Mouse (Mus musculus) liver, embryonic 11.5 days (tissue): ENCODE results near the gene 1110002E22Rik. TPM values are rescaled to one million over a fixed set of nuclear protein-coding genes. Genes with fewer than 3 reads are reported as not detected.

Experiments
- ATAC-seq: fragments of 200-750 bp; cut with Nextera tagmentation; replicated peaks from 2 replicates; pipeline ENCODE4 v1.8.0; 2017; ENCODE audit warnings: moderate number of reproducible peaks, mild to moderate bottlenecking, moderate TSS enrichment, moderate library complexity; ENCODE audit not compliant: low FRiP score
- DNase-seq: peaks from one replicate; pipeline ENCODE4 v3.0.0-alpha.2; 2017; ENCODE audit warnings: low spot score
- H3K27ac ChIP-seq: fragments of 300-500 bp; sonication (generic); 2 replicates; pipeline ENCODE4 v1.5.1; 2014; ENCODE audit warnings: mild to moderate bottlenecking, low read depth, low read length, control low read depth
- H3K27me3 ChIP-seq: fragments of 300-500 bp; sonication (generic); replicated peaks from 2 replicates; pipeline ENCODE4 v1.6.1; 2014; ENCODE audit warnings: low read length, mixed read lengths; ENCODE audit not compliant: control insufficient read depth, insufficient read depth
- H3K36me3 ChIP-seq: fragments of 300-500 bp; sonication (generic); 2 replicates; pipeline ENCODE4 v1.6.1; 2014; ENCODE audit warnings: mild to moderate bottlenecking, low read length, moderate library complexity, mixed read lengths; ENCODE audit not compliant: control insufficient read depth, insufficient read depth
- H3K4me1 ChIP-seq: fragments of 300-500 bp; sonication (generic); replicated peaks from 2 replicates; pipeline ENCODE4 v1.6.1; 2014; ENCODE audit warnings: low read length, mixed read lengths; ENCODE audit not compliant: control insufficient read depth, insufficient read depth
- H3K4me2 ChIP-seq: fragments of 300-500 bp; sonication (generic); 2 replicates; pipeline ENCODE4 v1.6.1; 2014; ENCODE audit warnings: mild to moderate bottlenecking, control low read depth, moderate library complexity
- H3K4me3 ChIP-seq: fragments of 300-500 bp; sonication (generic); 2 replicates; pipeline ENCODE4 v1.5.1; 2014; ENCODE audit warnings: low read depth, low read length, control low read depth
- H3K9ac ChIP-seq: fragments of 300-500 bp; sonication (generic); 2 replicates; pipeline ENCODE4 v1.6.1; 2014; ENCODE audit warnings: low read depth, low read length, control low read depth
- H3K9me3 ChIP-seq: fragments of 300-500 bp; sonication (generic); 2 replicates; pipeline ENCODE4 v1.6.1; 2016; ENCODE audit warnings: low read length, inconsistent platforms, mixed read lengths; ENCODE audit not compliant: control insufficient read depth
- WGBS: fragments of 180-500 bp; shearing (Covaris S2); extraction: QIAGEN DNeasy Blood & Tissue Kit; methylation state at CpG from one replicate; pipeline ENCODE4 v1.1.7; 2014; 5-methylcytosine and 5-hydroxymethylcytosine counted together
- polyA plus RNA-seq: library from polyadenylated mRNA; unstranded; fragments of >200 nt; fragmentation: Nextera tagmentation; extraction: Ambion mirVana; gene quantifications from 2 replicates; pipeline ENCODE4 v1.2.1, GENCODE M21; 2014

1110002E22Rik gene
- polyA plus RNA-seq, 1 experiment from 2014 or later: 0.05 TPM

- Histone ChIP-seq H3K27me3 (no peaks in the 10 kb centered on the region), H3K9me3 (no peaks in the 10 kb centered on the region), H3K9ac (no peak overlapping the region), H3K27ac (no peak overlapping the region), H3K4me3 (no peak overlapping the region), H3K36me3 (no peaks in the 10 kb centered on the region), H3K4me2 (no peak overlapping the region), H3K4me1 (no peaks in the 10 kb centered on the region; the same call in 1 of the 2 replicates)
- ATAC-seq (no peak), DNase-seq (no peak)
- WGBS: 69% methylated on average over 4 of the region's 4 CpGs
These were observed 6.6 kb upstream of the 1110002E22Rik start for GRCm38 (mm10) chr3:138058226-138058625.

DNA sequence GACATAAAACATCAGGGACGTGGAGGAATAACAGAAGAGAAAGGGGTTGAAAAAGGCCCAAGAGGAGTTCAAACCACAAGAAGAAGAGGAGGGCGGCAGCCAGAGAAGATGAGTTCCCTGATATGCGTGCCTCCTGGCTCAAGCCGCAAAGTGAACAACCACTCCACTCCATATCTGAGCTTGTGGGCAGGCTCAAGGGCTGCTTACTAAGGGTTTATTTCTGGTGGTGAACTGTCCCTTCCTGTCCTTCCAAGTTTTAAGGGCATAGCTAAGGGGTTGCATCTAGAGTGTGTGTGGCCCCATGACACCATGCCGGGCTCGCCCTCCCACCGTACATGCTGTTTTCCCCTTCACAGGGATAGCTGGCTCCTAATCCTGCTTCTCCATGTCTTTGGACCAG, 4.4 kb upstream of the 1110002E22Rik start:
- no peaks in the 10 kb centered on the region for H3K36me3 ChIP-seq
- DNase-seq (no peak), ATAC-seq (peak; percentile 34)
- H3K4me1 ChIP-seq: no peaks in the 10 kb centered on the region; the same call in 1 of the 2 replicates
- H3K9ac ChIP-seq: no peak overlapping the region
- H3K4me2 ChIP-seq: no peak overlapping the region
- 61% methylated on average over 7 of the region's 7 CpGs for WGBS
- H3K9me3 ChIP-seq: no peaks in the 10 kb centered on the region
- no peak overlapping the region for H3K4me3 ChIP-seq
- H3K27me3 ChIP-seq: no peaks in the 10 kb centered on the region
- no peak overlapping the region for H3K27ac ChIP-seq

- H3K4me2 ChIP-seq: no peak overlapping the region
- no peak overlapping the region for H3K4me3 ChIP-seq
- H3K36me3 ChIP-seq: no peaks in the 10 kb centered on the region
- DNase-seq (no peak), ATAC-seq (no peak)
- no peak overlapping the region for H3K27ac ChIP-seq
- no peaks in the 10 kb centered on the region for H3K9me3 ChIP-seq
- H3K9ac ChIP-seq: no peak overlapping the region
- WGBS: 53% methylated on average over 9 of the region's 9 CpGs
- no peaks in the 10 kb centered on the region; the same call in 1 of the 2 replicates for H3K4me1 ChIP-seq
- no peaks in the 10 kb centered on the region for H3K27me3 ChIP-seq
These were observed 3.5 kb upstream of the 1110002E22Rik start for GRCm38 (mm10) chr3:138061205-138061911.

- Histone ChIP-seq H3K27ac (no peak overlapping the region), H3K4me2 (no peak overlapping the region), H3K4me3 (no peak overlapping the region), H3K36me3 (no peaks in the 10 kb centered on the region), H3K4me1 (no peaks in the 10 kb centered on the region; the same call in 1 of the 2 replicates), H3K27me3 (no peaks in the 10 kb centered on the region), H3K9me3 (no peaks in the 10 kb centered on the region), H3K9ac (no peak overlapping the region)
- DNase-seq (no peak), ATAC-seq (no peak)
- 78% methylated on average over 4 of the region's 4 CpGs for WGBS
These were observed 2.2 kb upstream of the 1110002E22Rik start for GRCm38 (mm10) chr3:138062673-138063072.

DNA sequence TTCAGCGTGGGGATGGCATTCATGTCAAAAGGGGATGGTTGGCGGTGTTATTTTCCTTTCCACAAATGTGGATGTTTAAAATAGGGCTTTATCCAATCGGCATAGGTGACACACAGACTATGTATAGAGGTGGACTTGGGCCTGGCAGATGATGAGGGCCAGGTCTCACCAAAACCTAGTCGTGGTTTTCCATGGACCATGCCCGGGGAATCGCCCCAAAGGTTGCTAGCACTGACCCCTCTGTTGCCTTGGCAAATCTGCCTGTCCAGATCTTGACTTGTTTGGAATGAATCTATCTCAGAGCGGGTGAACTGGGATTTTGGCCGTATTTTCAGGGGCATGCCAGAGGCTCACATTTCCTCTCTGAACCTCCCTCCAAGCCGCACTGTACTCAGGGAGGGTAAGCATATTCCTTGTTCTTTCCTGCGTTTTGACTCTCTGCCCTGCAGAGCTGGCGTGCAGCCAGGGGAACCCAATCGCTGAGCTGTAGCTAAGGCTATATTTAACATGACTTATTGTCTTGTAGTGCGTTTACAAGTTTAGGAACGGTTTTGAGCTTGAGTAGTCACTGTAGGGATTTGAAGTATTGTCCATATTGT, 1.0 kb upstream of the 1110002E22Rik start:
- Histone ChIP-seq H3K4me1 (no peaks in the 10 kb centered on the region; the same call in 1 of the 2 replicates), H3K4me2 (no peak overlapping the region), H3K27ac (no peak overlapping the region), H3K4me3 (no peak overlapping the region), H3K9me3 (no peaks in the 10 kb centered on the region), H3K36me3 (no peaks in the 10 kb centered on the region), H3K9ac (no peak overlapping the region), H3K27me3 (no peaks in the 10 kb centered on the region)
- no peak for DNase-seq
- WGBS: 74% methylated on average over 14 of the region's 14 CpGs
- ATAC-seq: no peak

DNA sequence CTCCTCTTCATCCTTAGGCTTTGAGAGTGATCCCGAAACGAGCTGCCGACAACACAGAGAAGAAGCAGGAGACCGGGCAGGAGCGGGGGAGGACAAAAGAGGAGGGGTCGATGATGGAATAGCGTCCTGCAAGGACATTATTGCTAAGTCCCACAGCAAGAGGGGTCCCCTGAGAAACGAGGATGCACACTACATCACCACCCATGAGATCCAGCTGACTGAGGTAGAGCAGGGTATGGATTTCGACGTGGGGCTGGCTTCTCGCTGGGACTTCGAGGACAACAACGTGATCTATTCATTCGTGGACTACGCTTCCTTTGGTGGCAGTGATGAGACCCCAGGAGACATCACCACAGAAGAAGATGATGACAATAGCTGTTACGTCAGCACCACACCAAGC, 1.1 kb downstream of the 1110002E22Rik start:
- Histone ChIP-seq H3K4me1 (no peaks in the 10 kb centered on the region; the same call in 1 of the 2 replicates), H3K4me2 (no peak overlapping the region), H3K36me3 (no peaks in the 10 kb centered on the region), H3K9ac (no peak overlapping the region), H3K27me3 (no peaks in the 10 kb centered on the region), H3K9me3 (no peaks in the 10 kb centered on the region), H3K27ac (no peak overlapping the region), H3K4me3 (no peak overlapping the region)
- ATAC-seq: no peak
- no peak for DNase-seq
- 84% methylated on average over 16 of the region's 16 CpGs for WGBS

DNA sequence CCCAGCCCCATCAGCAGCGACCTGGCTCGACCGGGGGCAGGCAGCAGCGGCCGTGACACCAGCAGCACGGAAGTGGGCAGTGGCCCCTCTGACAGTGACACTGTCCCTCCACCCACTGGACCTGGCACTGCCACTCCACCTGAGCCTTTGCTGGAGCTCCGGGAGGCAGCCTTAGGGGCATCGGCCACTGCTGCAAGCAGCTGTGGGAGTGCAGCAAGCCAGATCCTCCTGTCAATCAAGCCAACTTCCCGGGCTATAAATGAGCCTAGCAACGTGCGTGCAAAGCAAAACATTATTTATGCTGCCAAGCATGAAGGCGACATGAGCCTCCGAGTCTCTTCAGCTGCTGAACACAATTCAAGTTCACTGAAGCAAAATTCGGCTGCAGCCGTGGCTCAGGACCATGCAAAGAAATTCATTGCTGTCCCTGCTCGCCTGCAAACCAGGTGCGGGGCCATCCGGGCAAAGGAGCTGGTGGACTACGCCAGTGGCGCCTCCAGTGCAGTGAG, 1.6 kb downstream of the 1110002E22Rik start:
- ATAC-seq (no peak), DNase-seq (no peak)
- Histone ChIP-seq H3K36me3 (no peaks in the 10 kb centered on the region), H3K4me1 (no peaks in the 10 kb centered on the region; the same call in 1 of the 2 replicates), H3K27ac (no peak overlapping the region), H3K4me2 (no peak overlapping the region), H3K27me3 (no peaks in the 10 kb centered on the region), H3K4me3 (no peak overlapping the region), H3K9me3 (no peaks in the 10 kb centered on the region), H3K9ac (no peak overlapping the region)
- WGBS: 86% methylated on average over 20 of the region's 20 CpGs

DNA sequence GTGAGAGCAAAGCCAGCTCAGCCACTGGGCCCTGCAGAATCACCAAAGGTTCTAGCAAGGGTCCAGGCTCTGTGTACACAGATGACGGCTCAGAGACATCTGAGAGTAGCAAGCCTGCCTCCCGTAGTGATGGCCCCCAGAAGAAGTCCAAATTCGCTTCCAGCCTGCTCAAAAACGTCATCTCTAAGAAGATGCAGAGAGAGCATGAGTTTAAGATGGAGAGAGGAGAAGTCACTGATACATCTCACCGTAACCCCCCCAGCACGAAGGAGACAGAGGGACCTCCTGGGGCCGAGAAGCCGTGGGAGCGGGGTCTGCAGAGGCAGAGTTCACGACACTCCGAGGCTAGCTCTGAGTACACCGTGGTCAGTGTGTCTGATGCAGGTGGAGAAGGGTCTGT, 2.4 kb downstream of the 1110002E22Rik start, which contains the start of gene Gm5105:
Gm5105 (minus strand) TSS at position 101 of the 400 bp plus-strand sequence.
- DNase-seq (no peak), ATAC-seq (no peak)
- Histone ChIP-seq H3K9ac (no peak within 1 kb of the TSS), H3K4me3 (no peak within 1 kb of the TSS), H3K9me3 (no peaks in the 10 kb centered on the region), H3K27me3 (no peaks in the 10 kb centered on the region), H3K4me2 (no peak within 1 kb of the TSS), H3K36me3 (no peaks in the 10 kb centered on the region), H3K27ac (no peak within 1 kb of the TSS), H3K4me1 (no peaks in the 10 kb centered on the region)
- 88% methylated on average over 12 of the region's 12 CpGs for WGBS
